Mouse (Mus musculus) cerebellum, adult 2 months (tissue): Measurements from ENCODE around the gene Furin. TPM values are rescaled to one million over a fixed set of nuclear protein-coding genes. Genes with fewer than 3 reads are reported as not detected.
A peak's percentile ranks its signal among the peaks of the same experiment; 100 is the strongest.

Experiments
- DNase-seq, 2 experiments: peaks; one replicate each; pipeline ENCODE4 v3.0.0; 2021
- H3K27ac ChIP-seq: fragments of 200-500 bp; 2 replicates; pipeline ENCODE4 v1.5.1; 2012; ENCODE audit warnings: low read length, control low read depth, inconsistent platforms; ENCODE audit not compliant: insufficient read depth
- H3K27me3 ChIP-seq: fragments of 200-500 bp; 2 replicates; pipeline ENCODE4 v1.6.1; 2012; ENCODE audit warnings: inconsistent platforms, mild to moderate bottlenecking, low read length, moderate library complexity; ENCODE audit not compliant: control insufficient read depth, insufficient read depth
- H3K4me1 ChIP-seq: fragments of 200-500 bp; 2 replicates; pipeline ENCODE4 v1.6.1; 2011; ENCODE audit warnings: low read length; ENCODE audit not compliant: control insufficient read depth, insufficient read depth
- H3K4me3 ChIP-seq: fragments of 200-500 bp; replicated peaks from 2 replicates; pipeline ENCODE3; 2011; ENCODE audit warnings: mild to moderate bottlenecking, low read depth, low read length, control low read depth; ENCODE audit not compliant: insufficient read depth
- CTCF ChIP-seq: fragments of 200-500 bp; IDR thresholded peaks from 2 replicates; pipeline ENCODE4 v1.5.1; 2011; ENCODE audit warnings: low read depth, mild to moderate bottlenecking, control low read depth, low read length, moderate library complexity, borderline replicate concordance; ENCODE audit not compliant: insufficient read depth
- POLR2A ChIP-seq: fragments of 200-500 bp; IDR thresholded peaks from 2 replicates; pipeline ENCODE4 v1.6.1; 2011; ENCODE audit warnings: low read length, control low read depth, borderline replicate concordance; ENCODE audit not compliant: insufficient read depth
- WGBS: fragments of 180-500 bp; shearing (Covaris S2); methylation state at CpG from one replicate; pipeline ENCODE4 v1.1.7; 2018; 5-methylcytosine and 5-hydroxymethylcytosine counted together
- polyA plus RNA-seq: library from polyadenylated mRNA; depleted of rRNA; stranded (reverse); fragments of >200 nt; gene quantifications from 2 replicates; pipeline ENCODE4 v1.2.3, GENCODE M21; 2012

Gene Furin
- polyA plus RNA-seq, 1 experiment = 37.3 TPM

DNA sequence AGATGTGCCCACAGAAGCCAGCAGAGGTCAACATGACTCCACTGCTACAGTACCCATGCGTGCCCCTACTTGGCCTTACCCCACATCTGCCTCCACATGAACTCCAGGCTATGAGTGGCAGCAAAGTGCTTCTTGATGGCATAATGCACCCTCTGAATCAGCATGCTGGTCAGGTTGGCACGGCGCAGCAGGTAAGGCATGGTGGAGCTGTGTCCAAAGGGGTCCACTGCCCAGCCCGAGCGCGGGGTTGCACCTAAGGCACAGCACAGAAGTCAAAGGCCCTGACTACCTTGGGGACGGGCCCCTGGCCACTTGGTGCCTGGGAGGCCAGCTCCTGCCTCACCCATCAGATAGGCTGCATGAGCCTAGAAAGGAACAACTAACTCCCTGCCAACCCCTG, 38.0 kb downstream of the Furin start:
- Histone ChIP-seq H3K4me3 (no peak overlapping the region), H3K27ac (no peak overlapping the region; the same call in 1 of the 2 replicates), H3K27me3 (no peaks in the 10 kb centered on the region), H3K4me1 (peaks cover 29% of the 10 kb centered on the region)
- TF ChIP-seq POLR2A (no peak), CTCF (no peak)
- no peak for DNase-seq
- WGBS = 96% methylated on average over 7 of the region's 7 CpGs

DNA sequence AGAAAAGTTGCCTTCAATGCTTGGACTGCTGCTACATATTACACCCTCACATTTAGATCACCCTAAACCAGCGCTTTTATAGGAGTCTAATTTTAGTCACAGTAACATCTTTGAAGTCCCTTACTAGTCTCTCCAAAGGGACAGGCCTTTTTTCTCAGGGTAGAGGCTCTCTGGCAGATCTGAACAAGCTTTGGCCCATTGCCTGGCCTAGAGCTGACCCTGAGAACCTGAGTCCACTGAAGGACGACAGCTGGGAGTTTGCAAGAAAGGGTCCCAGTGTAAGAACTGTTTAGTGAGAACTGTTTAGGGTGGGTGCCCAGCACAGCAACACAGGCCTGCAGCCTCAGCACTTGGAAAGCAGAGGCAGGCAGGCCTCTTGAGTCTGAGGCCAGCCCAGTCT, 39.5 kb downstream of the Furin start:
- Histone ChIP-seq H3K4me3 (no peak overlapping the region), H3K4me1 (peaks cover 29% of the 10 kb centered on the region), H3K27me3 (no peaks in the 10 kb centered on the region), H3K27ac (no peak overlapping the region)
- TF ChIP-seq POLR2A (no peak), CTCF (no peak)
- DNase-seq = no peak
- WGBS = 56% methylated on average over 2 of the region's 2 CpGs

GRCm38 (mm10) chr7:80360435-80360834, 44.8 kb downstream of the Furin start:
- Histone ChIP-seq H3K27ac (no peak overlapping the region), H3K4me1 (peaks cover 11% of the 10 kb centered on the region), H3K4me3 (no peak overlapping the region), H3K27me3 (no peaks in the 10 kb centered on the region)
- TF ChIP-seq POLR2A = no peak
- TF ChIP-seq CTCF = no peak
- no peak for DNase-seq
- WGBS = 81% methylated on average over 3 of the region's 3 CpGs

- DNase-seq = no peak
- Histone ChIP-seq H3K27ac (no peak overlapping the region), H3K27me3 (no peaks in the 10 kb centered on the region), H3K4me1 (peaks cover 11% of the 10 kb centered on the region), H3K4me3 (no peak overlapping the region)
- WGBS = 5% methylated on average over 4 of the region's 4 CpGs
- no peak for TF ChIP-seq CTCF
- no peak for TF ChIP-seq POLR2A
These were observed 47.2 kb downstream of the Furin start for GRCm38 (mm10) chr7:80358039-80358438.

- Histone ChIP-seq H3K4me3 (no peak overlapping the region), H3K4me1 (peaks cover 11% of the 10 kb centered on the region), H3K27ac (peak overlapping the region; percentile 34; the same call in 1 of the 2 replicates), H3K27me3 (no peaks in the 10 kb centered on the region)
- peak in 1 of 2 experiments; percentile 43 for DNase-seq
- 23% methylated on average over 8 of the region's 8 CpGs for WGBS
- no peak for TF ChIP-seq POLR2A
- TF ChIP-seq CTCF = no peak
These were observed 48.1 kb downstream of the Furin start for GRCm38 (mm10) chr7:80357156-80357555.

DNA sequence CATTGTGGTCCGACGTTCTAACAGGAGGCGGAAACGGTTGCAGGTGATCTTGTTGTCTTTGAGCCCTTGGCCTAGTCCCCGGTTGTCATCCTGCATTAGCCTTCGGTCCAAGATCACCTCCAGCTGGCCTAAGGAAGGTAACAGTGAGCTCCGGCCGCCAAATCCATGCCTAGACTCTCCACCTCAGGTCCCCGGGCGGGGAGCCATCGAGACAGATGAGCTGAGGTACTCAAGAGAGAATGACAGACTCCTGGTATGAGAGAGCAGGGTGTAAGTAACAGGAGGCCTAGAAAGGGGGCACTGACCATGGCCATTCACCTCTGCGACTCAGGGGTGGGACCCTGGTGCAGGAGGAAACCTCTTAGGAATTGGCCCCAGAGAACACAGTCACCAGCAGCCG, 48.9 kb downstream of the Furin start:
- H3K27ac ChIP-seq = peak overlapping the region; percentile 26
- peaks cover 11% of the 10 kb centered on the region for H3K4me1 ChIP-seq
- no peak for TF ChIP-seq POLR2A
- H3K4me3 ChIP-seq = no peak overlapping the region
- no peaks in the 10 kb centered on the region for H3K27me3 ChIP-seq
- WGBS = 36% methylated on average over 13 of the region's 13 CpGs
- DNase-seq = peak in 1 of 2 experiments; percentile 45

- no peak overlapping the region for H3K4me3 ChIP-seq
- WGBS = 84% methylated on average over 8 of the region's 8 CpGs
These were observed 52.3 kb downstream of the Furin start for GRCm38 (mm10) chr7:80352920-80353319.

GRCm38 (mm10) chr7:80350808-80351207, 54.4 kb downstream of the Furin start:
- no peak for DNase-seq
- no peaks in the 10 kb centered on the region for H3K27me3 ChIP-seq
- H3K27ac ChIP-seq = no peak overlapping the region
- 79% methylated on average over 2 of the region's 2 CpGs for whole genome bisulfite sequencing
- TF ChIP-seq CTCF = no peak
- TF ChIP-seq POLR2A = no peak
- H3K4me1 ChIP-seq = no peaks in the 10 kb centered on the region
- H3K4me3 ChIP-seq = no peak overlapping the region

More at GRCm38 (mm10) chr7:80352920-80353319, 52.3 kb downstream of the Furin start:
- no peak for TF ChIP-seq CTCF
- TF ChIP-seq POLR2A = no peak
- no peak for DNase-seq
- Histone ChIP-seq H3K27me3 (no peaks in the 10 kb centered on the region), H3K4me1 (peaks cover 11% of the 10 kb centered on the region), H3K27ac (no peak overlapping the region)
